Mouse (Mus musculus) natural killer cell, adult 2 months (primary cell): ENCODE measurements around the gene Tuba3b.

Experiments
- DNase-seq, 2 experiments: peaks; one replicate each; pipeline ENCODE4 v3.0.0; 2022; ENCODE audit warnings: low spot score in 2 of 2

The Tuba3b gene

DNA sequence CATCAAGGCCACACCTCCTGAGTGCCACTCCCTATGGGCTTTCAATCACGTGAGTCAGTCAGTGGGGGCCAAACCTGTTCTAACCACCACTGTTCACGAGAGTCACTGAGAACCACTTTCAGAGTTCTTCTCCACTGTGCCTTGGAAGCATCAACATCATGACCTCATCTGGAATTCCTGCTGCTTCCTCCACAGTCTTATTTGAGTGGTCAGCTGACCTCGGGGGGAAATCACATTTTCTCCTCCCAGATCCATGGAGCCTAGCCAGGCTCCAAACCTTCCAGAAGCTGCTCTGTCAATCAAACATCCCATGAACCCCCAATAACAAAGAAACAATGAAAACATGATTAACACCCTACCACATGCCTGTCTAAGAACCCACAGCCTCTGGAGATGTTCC lies 52.1 kb downstream of the Tuba3b start:
- no peak for DNase-seq

- no peak for DNase-seq
Observed at GRCm38 (mm10) chr6:145669596-145670071, 54.1 kb downstream of the Tuba3b start.
